Mouse (Mus musculus) neural tube, embryonic 12.5 days (tissue): ENCODE results near the gene Nphs1. TPM values are rescaled to one million over a fixed set of nuclear protein-coding genes. Genes with fewer than 3 reads are reported as not detected.
"Not testable (repeated sequence)": the region's sequence is repeated elsewhere in the genome, so short reads cannot be mapped to it uniquely, and the experiment has no call there.

ENCODE experiments used
- ATAC-seq: fragments of 200-750 bp; cut with Nextera tagmentation; 2 replicates; pipeline ENCODE4 v1.8.0; 2017; ENCODE audit warnings: low read depth, mild to moderate bottlenecking, moderate TSS enrichment, moderate library complexity; ENCODE audit not compliant: low FRiP score
- H3K27ac ChIP-seq: fragments of 300-500 bp; sonication (generic); 2 replicates; pipeline ENCODE4 v1.5.1; 2016
- H3K27me3 ChIP-seq: fragments of 300-500 bp; sonication (generic); replicated peaks from 2 replicates; pipeline ENCODE4 v1.6.1; 2016; ENCODE audit warnings: mild to moderate bottlenecking
- H3K36me3 ChIP-seq: fragments of 300-500 bp; sonication (generic); 2 replicates; pipeline ENCODE4 v1.6.1; 2016; ENCODE audit warnings: mild to moderate bottlenecking
- H3K4me1 ChIP-seq: fragments of 300-500 bp; sonication (generic); 2 replicates; pipeline ENCODE4 v1.6.1; 2016
- H3K4me2 ChIP-seq: fragments of 300-500 bp; sonication (generic); replicated peaks from 2 replicates; pipeline ENCODE4 v1.6.1; 2016; ENCODE audit warnings: mild to moderate bottlenecking
- H3K4me3 ChIP-seq: fragments of 300-500 bp; sonication (generic); 2 replicates; pipeline ENCODE4 v1.5.1; 2016
- H3K9ac ChIP-seq: fragments of 300-500 bp; sonication (generic); 2 replicates; pipeline ENCODE4 v1.6.1; 2016; ENCODE audit warnings: mild to moderate bottlenecking
- H3K9me3 ChIP-seq: fragments of 300-500 bp; sonication (generic); 2 replicates; pipeline ENCODE4 v1.6.1; 2016; ENCODE audit warnings: mild to moderate bottlenecking
- WGBS: fragments of 180-500 bp; shearing (Covaris S2); methylation state at CpG from one replicate; pipeline ENCODE4 v1.1.7; 2016; 5-methylcytosine and 5-hydroxymethylcytosine counted together
- polyA plus RNA-seq: library from polyadenylated mRNA; unstranded; fragments of >200 nt; fragmentation: Nextera tagmentation; extraction: Ambion mirVana; gene quantifications from 2 replicates; pipeline ENCODE4 v1.2.1, GENCODE M21; 2016

Nphs1 gene
- polyA plus RNA-seq, 1 experiment from 2014 or later, result 3.3 TPM

DNA sequence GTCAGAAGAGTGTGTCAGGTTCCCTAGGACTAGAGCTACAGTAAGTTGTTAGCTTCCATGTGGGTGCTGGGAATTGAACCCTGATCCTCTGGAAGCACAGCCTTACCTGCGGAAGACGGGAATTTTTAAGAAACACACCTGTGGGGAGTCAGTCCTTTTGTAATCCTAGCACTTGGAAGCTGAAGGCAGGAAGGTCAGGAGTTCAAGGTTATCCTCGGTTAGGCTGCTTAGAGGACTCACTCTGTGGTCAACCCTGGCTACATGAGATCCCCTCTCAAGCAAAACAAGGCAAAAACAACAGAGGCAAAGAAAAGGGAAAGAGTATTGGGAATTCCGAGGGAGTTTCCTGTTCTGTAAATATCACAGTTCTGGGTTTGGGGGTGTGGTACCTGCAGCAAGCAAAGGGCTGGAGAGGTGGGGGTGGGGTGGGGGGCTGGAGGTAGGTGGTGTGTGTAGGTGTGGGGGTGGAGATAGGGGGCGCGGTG, 6.7 kb downstream of the Nphs1 start:
- Histone ChIP-seq H3K4me3 (no peak overlapping the region), H3K36me3 (no peaks in the 10 kb centered on the region), H3K27me3 (peaks cover 82% of the 10 kb centered on the region), H3K4me1 (peaks cover 4% of the 10 kb centered on the region), H3K4me2 (no peak overlapping the region), H3K9me3 (no peaks in the 10 kb centered on the region), H3K9ac (no peak overlapping the region), H3K27ac (no peak overlapping the region)
- ATAC-seq, result no peak
- 18% methylated on average over 6 of the region's 6 CpGs for WGBS

DNA sequence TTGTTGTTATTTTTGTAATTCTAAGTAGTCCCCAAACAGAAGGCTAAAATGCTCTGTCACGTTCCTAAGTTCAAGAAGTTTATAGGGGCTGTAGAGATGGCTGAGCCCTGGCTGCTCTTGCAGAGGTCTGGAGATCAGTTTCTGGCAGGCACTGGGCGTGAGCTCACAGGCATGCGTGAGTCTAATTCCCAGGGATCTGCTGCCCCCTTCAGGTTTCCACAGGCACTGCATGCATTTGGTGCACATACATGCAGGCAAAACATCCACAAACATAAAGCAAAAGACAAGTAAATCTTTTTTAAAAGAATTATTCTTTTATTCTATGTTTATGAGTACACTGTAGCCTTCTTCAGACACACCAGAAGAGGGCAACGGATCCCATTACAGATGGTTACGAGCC, 14.3 kb downstream of the Nphs1 start:
- WGBS, result 47% methylated on average over 5 of the region's 5 CpGs
- ATAC-seq, result no peak
- Histone ChIP-seq H3K9ac (no peak overlapping the region), H3K27me3 (peaks cover 13% of the 10 kb centered on the region), H3K27ac (no peak overlapping the region), H3K36me3 (no peaks in the 10 kb centered on the region), H3K9me3 (peaks cover 6% of the 10 kb centered on the region; the same call in 1 of the 2 replicates), H3K4me2 (no peak overlapping the region), H3K4me3 (no peak overlapping the region), H3K4me1 (peaks cover 2% of the 10 kb centered on the region; the same call in 1 of the 2 replicates)

DNA sequence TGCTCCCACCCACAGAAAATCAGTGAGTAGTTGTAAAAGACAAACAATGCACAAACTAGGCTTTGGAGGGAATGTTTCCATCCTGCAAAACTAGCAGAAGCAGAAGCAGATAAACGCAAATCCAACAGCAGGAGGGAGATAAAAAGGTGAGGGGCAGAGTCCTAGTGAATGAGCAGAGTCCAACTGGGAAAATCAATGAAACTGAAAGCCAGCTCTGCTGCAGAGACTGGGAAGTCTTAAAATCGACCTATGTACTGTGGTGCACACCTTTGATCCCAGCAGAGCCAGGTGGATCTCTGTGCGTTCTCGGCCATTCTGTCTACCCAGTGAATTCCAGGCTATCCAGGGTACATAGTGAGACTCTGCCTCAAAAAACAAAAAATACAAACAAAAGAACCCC, 16.9 kb downstream of the Nphs1 start:
- Histone ChIP-seq H3K4me3 (no peak overlapping the region), H3K4me1 (0 out of 2 replicates have a peak, but pooled peaks cover 5% of the 10 kb centered on the region), H3K27ac (no peak overlapping the region), H3K36me3 (no peaks in the 10 kb centered on the region), H3K9ac (no peak overlapping the region), H3K4me2 (no peak overlapping the region), H3K9me3 (peaks cover 6% of the 10 kb centered on the region; the same call in 1 of the 2 replicates), H3K27me3 (no peaks in the 10 kb centered on the region)
- 71% methylated on average over 4 of the region's 4 CpGs for WGBS
- ATAC-seq, result no peak

DNA sequence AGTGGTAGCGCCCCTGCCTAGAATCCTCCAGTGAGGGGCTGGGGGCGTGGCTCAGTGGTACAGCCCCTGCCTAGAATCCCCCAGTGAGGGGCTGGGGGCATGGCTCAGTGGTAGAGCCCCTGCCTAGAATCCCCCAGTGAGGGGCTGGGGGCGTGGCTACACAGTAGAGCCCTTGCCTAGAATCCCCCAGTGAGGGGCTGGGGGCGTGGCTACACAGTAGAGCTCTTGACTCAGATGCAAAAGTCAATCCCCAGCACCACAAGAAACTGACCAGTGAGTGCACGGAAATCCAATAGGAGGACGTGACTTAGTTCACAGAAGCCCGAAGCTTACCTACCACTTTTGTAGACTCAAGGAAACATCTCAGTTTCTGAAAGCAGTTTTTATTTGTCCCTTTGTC, 18.0 kb downstream of the Nphs1 start:
- not testable (repeated sequence) for H3K27me3 ChIP-seq, H3K4me2 ChIP-seq, ATAC-seq, H3K4me1 ChIP-seq, H3K36me3 ChIP-seq, H3K4me3 ChIP-seq, H3K9ac ChIP-seq, H3K27ac ChIP-seq, H3K9me3 ChIP-seq
- 94% methylated on average over 7 of the region's 7 CpGs for WGBS

DNA sequence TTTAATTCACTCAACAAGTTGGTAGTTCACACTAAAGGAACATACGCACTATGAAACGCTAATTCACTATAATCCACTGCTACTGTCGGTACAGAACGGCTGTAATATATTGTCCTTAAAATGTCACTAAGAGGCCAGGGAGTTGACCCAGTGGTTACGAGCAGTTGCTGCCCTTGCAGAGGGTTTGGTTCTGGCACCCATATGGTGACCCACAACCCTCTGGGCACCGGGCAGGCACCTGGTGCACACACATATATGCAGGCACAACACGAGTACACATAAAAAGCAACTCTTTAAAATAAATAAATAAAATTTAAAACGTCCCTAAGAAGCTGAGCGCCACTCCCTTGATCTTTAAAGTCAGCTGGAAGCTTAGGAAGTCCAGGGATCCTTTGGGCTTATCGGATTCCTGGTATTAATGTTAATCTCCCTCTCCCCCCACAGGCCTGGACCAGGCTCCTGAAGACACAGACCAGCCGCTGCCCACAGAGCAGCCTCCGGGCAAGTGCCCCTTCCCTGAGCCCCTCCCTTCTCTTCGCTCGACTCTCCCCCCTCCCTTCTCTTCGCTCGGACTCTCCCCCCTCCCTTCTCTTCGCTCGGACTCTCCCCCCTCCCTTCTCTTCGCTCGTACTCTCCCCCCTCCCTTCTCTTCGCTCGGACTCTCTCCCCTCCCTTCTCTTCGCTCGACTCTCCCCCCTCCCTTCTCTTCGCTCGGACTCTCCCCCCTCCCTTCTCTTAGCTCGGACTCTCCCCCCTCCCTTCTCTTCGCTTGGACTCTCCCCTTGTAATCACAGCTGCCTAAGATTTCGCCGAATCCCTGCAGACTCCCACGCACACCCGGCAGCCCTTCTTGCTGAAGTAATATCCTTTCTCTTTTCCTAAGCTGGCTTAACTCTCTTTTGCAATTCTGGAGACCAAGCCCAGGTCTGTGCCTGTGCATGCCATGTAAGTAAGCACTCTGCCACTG, 19.6 kb downstream of the Nphs1 start:
- Histone ChIP-seq H3K27me3 (no peaks in the 10 kb centered on the region), H3K9ac (peak overlapping the region; percentile 42; the same call in 1 of the 2 replicates), H3K4me3 (peak overlapping the region; percentile 22), H3K9me3 (no peaks in the 10 kb centered on the region; the same call in 1 of the 2 replicates), H3K4me2 (peak overlapping the region; percentile 59), H3K36me3 (no peaks in the 10 kb centered on the region), H3K27ac (peak overlapping the region; percentile 17; the same call in 1 of the 2 replicates), H3K4me1 (0 out of 2 replicates have a peak, but pooled peaks cover 5% of the 10 kb centered on the region)
- WGBS, result 9% methylated on average over 28 of the region's 32 CpGs
- ATAC-seq, result peak; percentile 71; the same call in 1 of the 2 replicates

DNA sequence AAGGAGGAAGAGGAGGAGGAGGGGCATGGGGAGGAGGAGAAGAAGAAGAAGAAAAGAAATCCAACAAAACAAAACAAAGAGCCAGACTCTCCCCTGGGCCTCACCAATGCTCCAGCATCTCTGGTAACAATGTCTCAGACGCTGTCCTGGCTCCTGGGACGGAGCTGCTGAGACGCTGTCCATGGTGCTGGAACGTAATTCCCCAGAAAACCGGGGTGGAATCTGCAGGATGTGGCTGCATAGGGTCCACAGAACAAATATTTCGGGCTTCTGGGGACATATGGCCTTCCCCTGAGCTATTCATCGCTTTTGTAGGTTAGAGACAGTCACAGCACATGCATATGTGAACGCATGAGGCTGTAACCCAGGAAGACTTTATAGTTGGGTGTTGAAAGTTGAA, 26.1 kb downstream of the Nphs1 start:
- no peak overlapping the region for H3K27ac ChIP-seq
- WGBS, result 18% methylated on average over 8 of the region's 8 CpGs
- no peaks in the 10 kb centered on the region for H3K9me3 ChIP-seq
- no peak overlapping the region for H3K9ac ChIP-seq
- no peaks in the 10 kb centered on the region for H3K36me3 ChIP-seq
- 0 out of 2 replicates have a peak, but pooled peaks cover 3% of the 10 kb centered on the region for H3K27me3 ChIP-seq
- no peaks in the 10 kb centered on the region for H3K4me1 ChIP-seq
- ATAC-seq, result no peak
- no peak overlapping the region for H3K4me3 ChIP-seq
- no peak overlapping the region for H3K4me2 ChIP-seq

DNA sequence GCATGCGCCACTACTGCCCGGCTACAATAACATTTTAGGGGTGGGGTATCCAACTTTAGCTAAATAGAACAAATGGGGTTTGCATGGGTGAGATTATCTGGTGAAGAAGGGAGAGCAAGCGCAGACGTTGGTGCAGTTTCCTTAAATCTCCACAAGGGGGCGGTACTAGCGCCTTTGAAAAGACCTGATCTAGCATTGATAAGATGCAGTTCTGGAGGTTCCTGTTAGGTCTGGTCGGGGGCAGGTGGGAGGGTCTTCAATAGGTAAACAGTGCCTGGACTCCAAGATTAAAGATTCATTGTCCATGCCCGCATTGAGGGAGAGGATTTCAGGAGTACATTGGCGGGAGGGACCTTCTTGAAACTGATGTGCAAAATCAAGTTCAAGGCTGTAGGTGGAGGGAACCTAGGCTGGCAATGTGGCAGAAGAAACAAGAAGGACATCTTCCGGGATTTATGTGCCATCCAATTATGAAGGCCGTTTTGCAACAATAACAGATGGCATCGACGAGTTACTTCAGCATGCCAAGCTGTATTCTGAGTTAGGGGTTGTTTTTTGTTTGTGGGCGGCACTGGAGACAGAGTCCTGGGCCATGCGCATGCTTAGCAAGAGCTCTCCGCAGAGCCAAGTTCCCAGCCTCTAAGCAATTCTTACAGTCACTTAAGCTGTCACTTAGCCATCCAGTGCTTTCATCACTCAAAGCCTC, 32.3 kb downstream of the Nphs1 start:
- 0 out of 2 replicates have a peak, but pooled peaks cover 3% of the 10 kb centered on the region for H3K27me3 ChIP-seq
- no peak overlapping the region for H3K4me2 ChIP-seq
- no peak overlapping the region for H3K4me3 ChIP-seq
- H3K27ac ChIP-seq, result no peak overlapping the region
- H3K9me3 ChIP-seq, result no peaks in the 10 kb centered on the region
- ATAC-seq, result no peak
- H3K36me3 ChIP-seq, result no peaks in the 10 kb centered on the region
- WGBS, result 36% methylated on average over 16 of the region's 16 CpGs
- H3K4me1 ChIP-seq, result no peaks in the 10 kb centered on the region
- H3K9ac ChIP-seq, result no peak overlapping the region

DNA sequence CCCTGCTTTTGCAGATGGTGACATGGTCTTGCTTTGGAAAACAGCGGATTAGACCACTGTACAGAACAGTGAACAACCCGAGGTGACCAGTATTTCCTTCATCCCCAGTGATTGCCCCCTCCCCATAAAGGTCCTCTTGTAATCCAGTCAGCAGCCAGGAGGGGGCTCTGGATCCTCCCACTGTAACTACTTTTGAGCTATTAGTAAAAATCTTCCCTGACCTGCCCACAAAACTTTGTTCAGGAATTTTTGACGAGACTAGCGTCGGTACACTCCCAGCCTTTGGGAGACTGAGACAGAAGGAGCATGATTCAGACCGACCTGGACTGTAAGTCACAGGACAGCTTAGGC, 32.8 kb downstream of the Nphs1 start:
- ATAC-seq, result no peak
- Histone ChIP-seq H3K9ac (no peak overlapping the region), H3K4me3 (no peak overlapping the region), H3K4me2 (0 out of 2 replicates have a peak overlapping the region, but pooled peaks have one; percentile 2), H3K36me3 (no peaks in the 10 kb centered on the region), H3K27ac (no peak overlapping the region), H3K9me3 (no peaks in the 10 kb centered on the region), H3K4me1 (no peaks in the 10 kb centered on the region), H3K27me3 (0 out of 2 replicates have a peak, but pooled peaks cover 3% of the 10 kb centered on the region)
- WGBS, result 25% methylated on average over 6 of the region's 6 CpGs

DNA sequence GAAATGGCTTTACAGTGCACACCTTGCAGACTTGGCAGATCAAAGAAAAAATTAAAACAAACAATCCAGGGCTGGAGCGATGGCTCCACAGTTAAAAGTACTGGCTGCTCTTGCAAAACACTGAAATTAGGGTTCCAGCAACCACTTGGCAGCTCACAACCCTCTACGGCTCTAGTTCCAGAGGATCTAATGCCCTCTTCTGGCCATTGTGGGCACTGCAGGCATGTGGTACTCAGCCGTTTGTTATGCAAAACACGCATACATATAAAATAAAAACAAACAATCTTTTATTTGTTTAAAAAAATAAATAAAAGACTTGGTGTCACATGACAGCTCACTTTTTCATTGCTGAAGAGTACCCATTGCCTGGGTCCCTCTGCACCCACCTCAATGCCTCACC, 34.6 kb downstream of the Nphs1 start:
- Histone ChIP-seq H3K4me1 (no peaks in the 10 kb centered on the region), H3K36me3 (no peaks in the 10 kb centered on the region), H3K27ac (no peak overlapping the region), H3K9ac (no peak overlapping the region), H3K27me3 (no peaks in the 10 kb centered on the region), H3K9me3 (no peaks in the 10 kb centered on the region), H3K4me2 (no peak overlapping the region), H3K4me3 (no peak overlapping the region)
- no peak for ATAC-seq
- 11% methylated on average over 4 of the region's 4 CpGs for WGBS

DNA sequence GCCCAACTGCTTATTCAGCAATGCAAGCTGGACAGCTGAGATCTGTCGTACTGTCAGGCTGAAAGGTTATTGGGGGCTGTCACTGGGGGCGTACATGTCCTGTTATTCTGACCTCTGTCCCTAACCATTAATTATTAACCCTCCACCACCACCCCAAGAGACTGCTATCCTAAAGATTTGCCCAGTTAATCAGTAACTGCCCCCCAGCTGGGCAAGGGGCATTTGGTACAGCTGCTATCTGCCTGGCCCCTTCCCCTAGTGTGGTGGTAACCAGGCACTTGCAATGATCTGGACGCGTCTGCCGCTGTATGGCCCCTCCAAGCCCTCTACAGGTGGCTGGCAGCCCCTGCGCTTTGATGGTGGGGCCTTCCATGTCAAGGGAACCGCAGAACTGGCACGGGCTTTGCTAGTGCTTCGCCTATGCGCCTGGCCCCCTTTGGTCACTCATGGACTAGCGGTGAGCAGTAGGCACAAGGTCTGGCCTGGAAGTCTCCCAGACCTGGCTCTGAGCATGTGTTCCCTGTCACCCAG, 35.4 kb downstream of the Nphs1 start, which contains the start of gene Prodh2:
TSS of gene Prodh2 (plus strand) at position 222 of the 531 bp plus-strand sequence.
- Histone ChIP-seq H3K9ac (no peak within 1 kb of the TSS), H3K4me2 (no peak within 1 kb of the TSS), H3K4me3 (no peak within 1 kb of the TSS), H3K27ac (no peak within 1 kb of the TSS), H3K9me3 (no peaks in the 10 kb centered on the region), H3K27me3 (no peaks in the 10 kb centered on the region), H3K4me1 (no peaks in the 10 kb centered on the region), H3K36me3 (no peaks in the 10 kb centered on the region)
- ATAC-seq, result no peak
- WGBS, result 40% methylated on average over 11 of the region's 11 CpGs

DNA sequence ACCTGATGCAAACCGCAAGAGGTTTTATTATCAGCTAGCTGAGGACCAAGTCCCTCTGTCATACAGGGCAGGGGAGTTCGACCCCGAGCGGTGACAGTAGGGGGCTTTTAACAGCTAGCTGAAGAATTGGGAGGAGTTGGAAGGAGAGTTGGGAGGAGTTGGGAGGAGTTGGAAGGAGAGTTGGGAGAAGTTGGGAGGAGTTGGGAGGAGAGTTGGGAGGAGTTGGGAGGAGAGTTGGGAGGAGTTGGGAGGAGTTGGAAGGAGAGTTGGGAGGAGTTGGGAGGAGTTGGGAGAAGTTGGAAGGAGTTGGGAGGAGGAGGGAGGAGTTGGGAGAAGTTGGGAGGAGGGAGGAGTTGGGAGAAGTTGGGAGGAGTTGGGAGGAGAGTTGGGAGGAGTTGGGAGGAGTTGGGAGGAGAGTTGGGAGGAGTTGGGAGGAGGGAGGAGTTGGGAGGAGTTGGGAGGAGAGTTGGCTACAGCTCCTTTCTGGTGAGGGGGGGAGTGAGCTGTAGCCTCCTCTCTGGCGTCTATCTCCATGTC, 37.5 kb downstream of the Nphs1 start:
- H3K4me1 ChIP-seq, H3K9me3 ChIP-seq, H3K36me3 ChIP-seq, H3K4me3 ChIP-seq, H3K27me3 ChIP-seq, H3K9ac ChIP-seq, H3K27ac ChIP-seq, ATAC-seq, H3K4me2 ChIP-seq: not testable (repeated sequence)
- 64% methylated on average over 5 of the region's 5 CpGs for WGBS

DNA sequence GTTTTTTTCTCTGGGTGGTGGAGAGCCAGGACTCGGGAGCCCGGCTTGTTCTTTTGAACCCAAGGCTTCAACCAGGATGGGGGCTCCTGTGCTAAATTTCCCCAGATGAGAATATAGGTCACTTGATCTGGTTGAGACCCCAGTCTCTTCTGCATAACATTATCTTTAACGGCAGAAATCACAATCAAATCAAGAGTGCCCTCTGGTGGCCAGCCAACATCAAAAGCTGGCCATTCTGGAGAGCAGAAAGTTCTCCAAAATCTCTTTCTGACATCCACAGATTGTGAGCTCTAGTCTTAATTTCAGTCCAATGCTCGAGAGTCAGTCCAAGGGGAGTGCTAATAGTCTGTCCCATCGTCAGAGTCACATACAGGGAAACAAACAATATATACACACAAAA, 43.0 kb downstream of the Nphs1 start:
- not testable (repeated sequence) for H3K9me3 ChIP-seq, H3K4me3 ChIP-seq, H3K9ac ChIP-seq, H3K36me3 ChIP-seq, H3K4me2 ChIP-seq, H3K4me1 ChIP-seq, H3K27me3 ChIP-seq, ATAC-seq, H3K27ac ChIP-seq
- 73% methylated on average over 5 of the region's 5 CpGs for WGBS
